In genomic region chr1:25229245-25229750, GRCm38 (mm10) we compare ENCODE assay signal across 9 mouse cellular contexts.
DNase-seq lines count a peak whose midpoint lies in the region; ATAC-seq lines count a peak whose summit lies in the region.
"Had no signal": no experiment of that assay in that cellular context is flagged by ENCODE, and none has a peak within 500 bp of the region (broad histone marks: within the 10 kb centered on the region; RNA-seq: fewer than 3 reads in every experiment).

No protein-coding gene starts in this region.

- no peaks in the 10 kb centered on the region for H3K4me1 ChIP-seq in embryonic facial prominence, embryonic 11.5 days (ENCODE audit: control insufficient read depth, insufficient read depth, low read length)

- no peak overlapping the region for H3K9ac ChIP-seq in embryonic facial prominence, embryonic 11.5 days (replicated peaks; ENCODE audit: low read length)
- H3K9ac ChIP-seq: liver, postnatal 0 days had no signal

- DNase-seq in cerebellum, adult 8-10 months: peak; percentile 35
- DNase-seq in embryonic facial prominence, embryonic 11.5 days (ENCODE audit: low spot score): no peak
- peak; percentile 20 to 55 for DNase-seq in left cerebral cortex, postnatal 10 days (ENCODE audit: extremely low spot score in 1 of 2, low spot score in 2 of 2)
- peak; percentile 48 for DNase-seq in retina, postnatal 1 day
- DNase-seq in heart, adult 18-20 months: no peak
- no peak for DNase-seq in gastrocnemius, postnatal 10 days

- H3K4me3 ChIP-seq in embryonic facial prominence, embryonic 11.5 days (ENCODE audit: low read depth, low read length): no peak overlapping the region
- H3K4me3 ChIP-seq: myocyte had no signal

- intact Hi-C loops in left cerebral cortex, postnatal 10 days (cut with DNase I): loop anchor here (5.0 to 10.0 kb wide), 3 partner anchors 62 to 596 kb away; partner anchors contain the start of gene Adgrb3

- no peak overlapping the region for H3K4me2 ChIP-seq in embryonic facial prominence, embryonic 11.5 days (ENCODE audit: low read depth, low read length)

- H3K36me3 ChIP-seq in embryonic facial prominence, embryonic 11.5 days (replicated peaks; ENCODE audit: control insufficient read depth, insufficient read depth, low read depth, low read length): no peaks in the 10 kb centered on the region

- no peak overlapping the region for H3K27ac ChIP-seq in embryonic facial prominence, embryonic 11.5 days (replicated peaks; ENCODE audit: low read depth, low read length)

- 31% methylated on average over 7 of the region's 7 CpGs for WGBS in embryonic facial prominence, embryonic 11.5 days

- ATAC-seq in embryonic facial prominence, embryonic 11.5 days (replicated peaks; ENCODE audit: insufficient number of reproducible peaks, low FRiP score, low TSS enrichment, low read depth): 0 out of 2 replicates have a peak, but pooled peaks have one; percentile 70
- no peak for ATAC-seq in inflammation-experienced regulatory T-cells, adult 6 months
- ATAC-seq: liver, postnatal 0 days had no signal

- no peaks in the 10 kb centered on the region for H3K27me3 ChIP-seq in embryonic facial prominence, embryonic 11.5 days (ENCODE audit: control insufficient read depth, insufficient read depth, low read length)

- H3K9me3 ChIP-seq in embryonic facial prominence, embryonic 11.5 days (replicated peaks; ENCODE audit: control insufficient read depth, low read length): no peaks in the 10 kb centered on the region

Comparison
In these comparisons a context has a peak if more than half of its experiments do, and no peak if none do; other contexts are left out.
1. DNase-seq: peak in cerebellum, adult 8-10 months (single experiment), left cerebral cortex, postnatal 10 days (2 of 2) and retina, postnatal 1 day (single experiment); none in embryonic facial prominence, embryonic 11.5 days (single experiment), heart, adult 18-20 months (0 of 2) and gastrocnemius, postnatal 10 days (single experiment).